ENCODE assay signal across 9 mouse cellular contexts in the genomic region with DNA sequence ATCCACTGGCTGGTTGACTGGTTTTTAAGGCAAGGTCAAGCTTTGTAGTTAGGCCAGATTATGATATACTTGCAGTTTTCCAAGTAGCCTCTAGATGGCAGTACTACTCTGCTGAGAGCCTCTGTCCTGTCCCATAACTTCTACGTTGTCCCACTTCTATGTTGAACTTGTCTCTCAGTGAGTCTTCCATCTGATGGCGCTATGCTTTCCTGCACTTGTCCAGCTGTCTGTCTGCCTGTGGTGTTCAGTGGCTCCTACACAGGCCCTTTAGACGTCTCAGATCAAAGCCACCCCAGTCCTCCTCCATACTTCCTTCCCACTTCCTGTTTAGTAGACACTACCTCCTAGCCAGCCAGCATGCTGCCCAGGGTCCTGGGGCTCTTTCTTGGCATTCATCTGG. TPM values are rescaled to one million over a fixed set of nuclear protein-coding genes. Genes with fewer than 3 reads are reported as not detected.
DNase-seq lines count a peak whose midpoint lies in the region; ATAC-seq and TF ChIP-seq lines count a peak whose summit lies in the region.
"Had no signal": no experiment of that assay in that cellular context is flagged by ENCODE, and none has a peak within 500 bp of the region (broad histone marks: within the 10 kb centered on the region; RNA-seq: fewer than 3 reads in every experiment).

No protein-coding gene starts in this region.

- peak; percentile 66; the same call in 1 of the 2 replicates for TF ChIP-seq CTCF in cerebellum, adult 2 months (IDR thresholded peaks at IDR 0.05; ENCODE audit: borderline replicate concordance, insufficient read depth, low read depth, low read length)
- peak; percentile 83 for TF ChIP-seq CTCF in kidney, postnatal 0 days (IDR thresholded peaks at IDR 0.05; ENCODE audit: low read depth)

- H3K27me3 ChIP-seq in cerebellum, adult 2 months (ENCODE audit: control insufficient read depth, insufficient read depth, low read length), result no peaks in the 10 kb centered on the region
- no peaks in the 10 kb centered on the region for H3K27me3 ChIP-seq in kidney, postnatal 0 days (ENCODE audit: insufficient read depth, low read length)
- H3K27me3 ChIP-seq: limb, embryonic 12.5 days had no signal

- DNase-seq in cerebellum, adult 2 months, result peak; percentile 28 to 48
- DNase-seq in cerebellum, adult 11 months, result no peak
- DNase-seq in 3T3-L1 (ENCODE audit: low read depth, low spot score) (peak; percentile 81), adipocyte (ENCODE audit: low spot score) (peak; percentile 76)
- DNase-seq in kidney, postnatal 0 days (ENCODE audit: low spot score), result peak; percentile 87
- peak; percentile 23 to 29 for DNase-seq in thymus, postnatal 36 days

- WGBS in cerebellum, adult 2 months, result 15% methylated on average over 3 of the region's 3 CpGs
- 28% methylated on average over 3 of the region's 3 CpGs for WGBS in kidney, postnatal 0 days

- H3K9me3 ChIP-seq in kidney, postnatal 0 days (replicated peaks; ENCODE audit: low read length), result no peaks in the 10 kb centered on the region

- no peaks in the 10 kb centered on the region for H3K36me3 ChIP-seq in kidney, postnatal 0 days (ENCODE audit: insufficient read depth, low read length)

- no peak for TF ChIP-seq POLR2A in cerebellum, adult 2 months (IDR thresholded peaks at IDR 0.05; ENCODE audit: borderline replicate concordance, insufficient read depth, low read length)

- H3K9ac ChIP-seq in kidney, postnatal 0 days (ENCODE audit: low read depth, low read length), result no peak overlapping the region
- H3K9ac ChIP-seq: limb, embryonic 12.5 days had no signal

- H3K4me2 ChIP-seq in kidney, postnatal 0 days (ENCODE audit: low read length), result no peak overlapping the region
- H3K4me2 ChIP-seq: limb, embryonic 12.5 days had no signal

- H3K27ac ChIP-seq in cerebellum, adult 2 months (ENCODE audit: insufficient read depth, low read length), result no peak overlapping the region
- no peak overlapping the region for H3K27ac ChIP-seq in kidney, postnatal 0 days
- H3K27ac ChIP-seq: limb, embryonic 12.5 days had no signal

- ATAC-seq in granulocyte monocyte progenitor cell, adult 5-6 weeks (replicated peaks; ENCODE audit: poor library complexity, severe bottlenecking), result peak; percentile 80
- ATAC-seq in kidney, postnatal 0 days (replicated peaks; ENCODE audit: low FRiP score, low read depth), result peak; percentile 37; the same call in 1 of the 2 replicates
- ATAC-seq in megakaryocyte progenitor cell, adult 5-6 weeks (replicated peaks; ENCODE audit: poor library complexity), result peak; percentile 81

- no peak overlapping the region for H3K4me3 ChIP-seq in cerebellum, adult 2 months (replicated peaks; ENCODE audit: insufficient read depth, low read depth, low read length)
- no peak overlapping the region for H3K4me3 ChIP-seq in kidney, postnatal 0 days (replicated peaks; ENCODE audit: low read depth, low read length)
- H3K4me3 ChIP-seq: limb, embryonic 12.5 days had no signal

- no peaks in the 10 kb centered on the region for H3K4me1 ChIP-seq in cerebellum, adult 2 months (ENCODE audit: control insufficient read depth, insufficient read depth, low read length)
- H3K4me1 ChIP-seq in kidney, postnatal 0 days (replicated peaks; ENCODE audit: insufficient read depth, low read length), result no peaks in the 10 kb centered on the region

RNA-seq across cellular contexts. Expression of a gene that starts 17.6 kb away (rescaled TPM):
- not detected in 2 replicates for polyA plus RNA-seq in cerebellum, adult 2 months (2012; rRNA removed)
- not detected in 2 replicates for total RNA-seq in granulocyte monocyte progenitor cell, adult 5-6 weeks (2014; fragmentation: Nextera tagmentation)
- not detected in 2 replicates for total RNA-seq in granulocyte monocyte progenitor cell, adult 5-6 weeks (2017)
- not detected in 2 replicates for polyA plus RNA-seq in kidney, postnatal 0 days (2015; fragmentation: Nextera tagmentation; extraction: Ambion mirVana)
- not detected in 2 replicates for total RNA-seq in megakaryocyte progenitor cell, adult 5-6 weeks (2015)
- total RNA-seq in megakaryocyte progenitor cell, adult 5-6 weeks (2017), result not detected in 2 replicates
- polyA plus RNA-seq: limb, embryonic 12.5 days had no signal

RNA-seq across cellular contexts. Expression of a gene that starts 37.3 kb away (rescaled TPM):
- polyA plus RNA-seq in cerebellum, adult 2 months (2012; rRNA removed), result 0.21 and 0.41 TPM in 2 replicates
- not detected in 2 replicates for total RNA-seq in granulocyte monocyte progenitor cell, adult 5-6 weeks (2014; fragmentation: Nextera tagmentation)
- total RNA-seq in granulocyte monocyte progenitor cell, adult 5-6 weeks (2017), result 0.30 TPM in 1 of 2 replicates, not detected in the other
- polyA plus RNA-seq in kidney, postnatal 0 days (2015; fragmentation: Nextera tagmentation; extraction: Ambion mirVana), result 0.32 and 0.41 TPM in 2 replicates
- 0.17 TPM in 1 of 2 replicates, not detected in the other for total RNA-seq in megakaryocyte progenitor cell, adult 5-6 weeks (2015)
- total RNA-seq in megakaryocyte progenitor cell, adult 5-6 weeks (2017), result 0.12 TPM in 1 of 2 replicates, not detected in the other

RNA-seq across cellular contexts. Expression of a gene that starts 43.6 kb away (rescaled TPM):
- polyA plus RNA-seq in cerebellum, adult 2 months (2012; rRNA removed), result 30.8 and 32.3 TPM in 2 replicates
- 93.4 and 113 TPM in 2 replicates for total RNA-seq in granulocyte monocyte progenitor cell, adult 5-6 weeks (2014; fragmentation: Nextera tagmentation)
- total RNA-seq in granulocyte monocyte progenitor cell, adult 5-6 weeks (2017), result 110 and 112 TPM in 2 replicates
- 28.2 and 29.7 TPM in 2 replicates for polyA plus RNA-seq in kidney, postnatal 0 days (2015; fragmentation: Nextera tagmentation; extraction: Ambion mirVana)
- 141 and 168 TPM in 2 replicates for total RNA-seq in megakaryocyte progenitor cell, adult 5-6 weeks (2015)
- total RNA-seq in megakaryocyte progenitor cell, adult 5-6 weeks (2017), result 118 and 136 TPM in 2 replicates
